Mouse (Mus musculus) frontal cortex, postnatal 10 days (tissue): ENCODE results near the gene Lrrc49.
A peak's percentile ranks its signal among the peaks of the same experiment; 100 is the strongest.

Source experiments
- DNase-seq, 2 experiments: peaks; one replicate each; pipeline ENCODE4 v3.0.0; 2022; ENCODE audit warnings: low spot score in 2 of 2, mixed read lengths in 1 of 2

Lrrc49 gene

DNA sequence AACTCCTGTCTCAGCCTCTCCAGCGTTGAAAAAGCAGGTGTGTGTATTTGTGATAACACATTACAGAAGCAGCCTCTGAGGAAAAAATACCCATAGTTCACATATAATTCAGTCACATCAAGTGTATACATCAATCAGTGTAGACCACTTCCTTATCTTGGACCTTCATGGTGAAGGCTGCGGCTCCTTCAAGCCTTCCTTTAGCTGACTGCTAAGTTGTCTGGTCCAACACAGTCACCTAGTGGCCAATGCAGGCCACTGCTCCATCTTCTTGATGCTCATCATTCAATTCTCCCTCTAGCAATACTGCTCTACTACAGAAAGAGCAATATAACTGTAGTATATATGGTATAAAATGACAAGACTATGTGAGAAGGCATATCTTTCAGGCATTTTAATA is 88.5 kb downstream of the Lrrc49 start:
- DNase-seq: peak in 1 of 2 experiments; percentile 24

DNA sequence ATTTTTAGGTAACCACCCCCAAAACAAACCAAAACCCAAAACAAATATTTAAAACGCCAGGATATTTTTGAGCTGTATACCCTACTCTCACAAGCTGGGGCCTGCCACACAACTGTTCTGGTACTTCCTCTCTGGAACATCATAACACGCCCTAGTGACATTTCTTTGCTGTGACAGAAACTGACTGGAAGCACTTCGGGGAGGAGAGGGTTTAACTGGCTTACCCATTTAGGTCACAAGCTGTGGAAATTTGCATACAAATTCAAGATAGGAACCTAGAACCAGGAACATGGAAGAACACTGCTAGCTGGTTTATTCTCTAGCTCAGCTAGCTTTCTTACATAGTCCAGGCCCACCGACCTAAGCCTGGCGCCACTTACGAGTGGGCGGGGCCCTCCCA is 92.6 kb downstream of the Lrrc49 start:
- no peak for DNase-seq

DNA sequence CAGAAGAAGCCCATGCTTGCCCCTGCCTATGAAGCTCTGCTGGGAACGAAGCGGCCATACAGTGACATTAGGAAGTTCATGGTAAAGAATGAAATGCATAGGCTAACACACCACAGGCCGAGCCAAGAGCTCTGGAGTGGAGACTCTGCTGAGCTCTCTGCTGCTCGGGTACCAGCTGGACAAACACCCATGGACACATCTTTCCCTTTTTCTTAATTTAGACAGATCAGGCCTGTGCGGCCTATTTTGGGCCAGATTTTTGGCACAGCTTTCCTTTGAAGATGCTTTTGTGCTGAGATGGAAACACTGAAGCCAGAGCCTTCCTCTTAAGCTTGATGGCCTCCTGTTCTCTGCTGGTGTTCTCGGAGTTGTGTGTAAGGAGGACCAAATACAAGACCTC is 95.0 kb downstream of the Lrrc49 start:
- no peak for DNase-seq

DNA sequence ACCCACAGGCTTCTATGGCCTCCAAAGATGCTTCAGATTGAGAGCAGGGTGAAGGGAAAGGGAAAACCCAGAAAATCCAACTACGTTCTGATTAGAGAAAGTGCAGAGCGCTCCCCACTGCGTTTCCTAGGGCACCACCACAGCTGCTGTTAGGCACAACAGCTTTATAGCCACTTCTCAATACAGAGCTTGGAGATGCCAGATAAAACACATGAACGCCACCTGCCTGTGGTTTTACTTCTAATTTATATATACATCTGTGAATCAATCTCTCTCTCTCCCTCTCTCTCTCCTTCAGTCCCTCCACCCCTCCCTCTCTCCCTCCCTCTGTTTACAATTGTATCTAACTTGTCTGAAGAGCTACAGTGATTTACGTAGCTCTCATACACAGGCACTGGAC is 95.6 kb downstream of the Lrrc49 start:
- DNase-seq: no peak

DNA sequence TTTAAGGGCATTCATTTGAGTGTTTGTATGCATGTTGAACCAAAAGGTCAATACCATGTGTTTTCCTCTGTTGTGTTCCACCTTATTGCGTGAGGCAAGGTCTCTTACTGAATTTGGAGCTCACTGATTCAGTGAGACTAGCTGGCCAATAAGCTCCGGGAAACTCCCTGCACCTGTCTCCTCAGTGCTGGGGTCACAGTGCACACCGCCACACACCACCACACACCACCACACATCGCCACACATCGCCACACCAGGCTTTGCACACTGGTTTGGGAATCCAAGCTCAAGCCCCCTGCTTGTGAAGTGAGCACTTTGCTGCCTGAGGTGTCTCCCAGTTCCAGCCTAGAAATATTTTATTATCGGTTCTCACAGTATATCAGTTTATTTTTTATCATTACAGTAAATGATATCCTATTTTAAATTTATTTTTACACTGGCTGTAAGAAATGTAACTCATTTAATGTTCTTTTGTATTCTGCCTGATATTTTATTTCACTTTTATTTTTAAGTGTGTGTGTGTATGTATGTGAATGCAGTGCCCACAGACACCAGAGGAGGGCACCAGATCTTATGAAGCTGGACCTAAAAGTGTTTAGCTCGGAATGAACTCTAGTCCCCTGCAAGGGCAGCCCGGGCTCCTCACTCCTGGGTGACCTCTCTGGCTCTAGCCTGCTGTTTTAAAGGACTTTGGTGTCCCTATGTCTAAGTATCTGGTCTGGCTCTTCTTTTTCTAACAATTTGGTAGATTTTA is 96.9 kb downstream of the Lrrc49 start:
- DNase-seq: no peak

DNA sequence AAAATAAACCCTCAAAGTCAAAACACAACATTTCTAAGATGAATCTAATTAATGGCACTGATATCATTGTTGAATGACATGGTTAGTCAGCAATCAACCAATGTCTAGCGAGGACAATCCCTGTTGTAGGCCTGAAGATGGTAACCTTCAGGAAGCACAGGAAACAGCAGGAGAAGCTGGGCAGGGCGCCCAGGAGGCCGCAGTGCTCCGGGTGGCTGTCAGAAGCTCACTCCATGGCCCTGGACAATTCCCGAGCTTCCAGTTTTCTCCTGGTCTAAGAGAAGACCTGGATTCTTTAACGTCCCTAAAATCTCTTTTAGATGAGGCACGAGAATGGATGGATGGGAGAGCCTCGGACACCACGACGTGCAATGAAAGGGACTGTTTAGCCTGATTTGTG is 99.0 kb downstream of the Lrrc49 start:
- DNase-seq: no peak

DNA sequence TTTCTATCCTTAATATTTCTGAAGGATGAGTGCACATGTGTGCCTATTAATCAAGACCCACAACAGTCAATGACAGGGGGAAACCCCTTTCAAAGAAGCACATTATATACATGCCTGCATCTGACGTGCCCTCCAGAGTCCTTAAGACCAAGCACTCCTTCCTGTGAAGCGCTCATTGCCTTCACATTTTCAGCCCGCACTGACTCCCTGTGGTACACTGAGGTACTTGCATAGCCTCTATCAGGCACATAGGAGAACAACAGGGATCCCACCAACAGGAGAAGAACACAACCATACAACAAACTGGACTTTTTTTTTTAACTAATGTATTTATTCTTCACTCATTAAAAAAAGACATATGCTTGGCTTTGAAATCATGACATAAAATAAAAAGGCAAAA is 101.0 kb downstream of the Lrrc49 start:
- DNase-seq: no peak

DNA sequence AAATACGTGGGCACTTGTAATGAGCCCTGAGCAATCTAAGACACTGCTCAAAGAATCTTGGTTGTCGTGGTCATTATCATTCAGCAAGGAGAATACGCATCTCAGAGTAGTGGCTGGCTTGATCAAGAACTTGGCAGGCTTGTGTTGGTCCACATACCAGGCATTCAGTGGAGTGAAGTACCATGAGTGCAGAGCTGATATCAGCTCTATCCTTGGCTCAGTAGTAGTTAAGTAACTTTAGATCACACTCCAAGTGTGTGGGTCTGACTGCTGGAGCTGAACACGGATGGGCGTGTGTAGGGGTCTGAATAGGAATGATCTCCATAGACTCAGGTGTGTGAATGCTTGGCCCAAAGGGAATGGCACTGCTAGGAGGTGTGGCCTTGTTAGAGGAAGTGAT is 102.8 kb downstream of the Lrrc49 start:
- no peak for DNase-seq

DNA sequence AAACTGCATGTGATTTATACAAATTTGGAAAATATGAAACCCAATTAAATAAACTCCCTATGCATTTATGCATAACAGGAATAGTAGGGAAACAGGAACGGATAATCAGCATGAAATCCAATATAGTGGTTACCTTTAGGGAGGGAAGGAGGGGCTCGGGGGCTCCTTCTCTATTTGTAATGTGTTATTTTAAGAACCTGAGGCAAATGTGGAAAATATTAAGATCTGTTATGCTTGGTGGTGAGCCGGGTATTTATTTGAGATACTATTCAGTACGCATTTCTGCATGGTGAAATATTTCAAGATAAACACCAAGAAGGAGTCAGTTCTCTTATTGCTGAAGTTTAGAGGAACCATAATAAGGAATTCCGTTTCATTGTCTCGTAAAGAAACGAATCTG is 105.4 kb downstream of the Lrrc49 start:
- DNase-seq: no peak

DNA sequence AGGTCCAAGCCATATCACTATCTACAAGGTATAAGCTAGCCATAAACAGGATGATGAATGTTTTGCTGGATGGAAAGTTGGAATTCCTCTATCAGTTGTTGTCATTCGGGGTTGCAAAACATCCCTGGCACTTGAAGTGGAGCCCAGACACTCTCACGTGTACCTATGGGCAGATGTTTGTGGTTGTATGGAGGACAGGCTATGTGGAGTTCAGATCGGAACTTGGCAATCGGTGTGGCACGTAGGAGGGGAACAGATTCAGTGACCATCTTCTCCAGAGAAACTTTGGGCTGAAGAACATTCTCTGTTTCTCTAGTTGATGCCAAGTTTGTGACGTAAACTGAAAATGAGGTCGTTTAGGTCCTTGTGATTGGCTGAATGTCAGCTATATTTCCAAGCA is 114.9 kb downstream of the Lrrc49 start:
- no peak for DNase-seq

DNA sequence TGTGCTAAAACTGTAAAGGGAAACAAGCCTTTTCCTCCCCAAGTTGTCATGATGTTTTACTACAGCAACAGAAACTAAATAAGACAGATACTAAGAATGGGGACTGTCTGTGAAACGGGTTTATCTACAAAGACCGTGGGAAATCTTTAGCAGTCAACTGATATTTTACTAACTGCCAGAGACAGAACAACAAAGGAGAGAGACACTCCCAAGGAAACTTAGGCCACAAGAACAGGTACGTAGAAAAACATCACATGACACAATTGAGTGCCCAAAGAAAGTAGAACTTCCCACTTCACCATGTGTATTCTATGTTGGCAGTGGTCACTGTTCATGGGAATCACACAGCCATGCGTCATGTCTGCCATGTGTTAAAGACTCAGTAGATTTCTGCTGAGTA is 116.2 kb downstream of the Lrrc49 start:
- DNase-seq: no peak

DNA sequence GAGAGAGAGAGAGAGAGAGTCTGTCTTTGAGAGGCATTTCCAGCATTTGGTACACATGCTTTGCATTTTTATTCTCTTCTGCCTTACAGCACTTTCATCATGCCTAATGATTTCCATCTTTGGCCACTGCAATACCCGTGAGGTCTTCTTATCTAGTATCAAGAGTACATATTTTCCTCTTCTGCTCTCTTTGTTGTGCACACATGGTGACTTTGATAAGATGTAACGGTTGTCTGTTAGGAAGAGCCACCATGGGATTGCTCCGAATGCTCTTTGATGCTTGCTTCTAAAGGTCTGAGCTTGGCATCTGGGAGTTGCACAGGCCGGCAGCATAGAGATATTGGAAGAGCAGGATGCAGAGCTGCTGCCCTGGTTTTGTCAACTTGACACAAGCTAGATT is 116.9 kb downstream of the Lrrc49 start:
- no peak for DNase-seq

DNA sequence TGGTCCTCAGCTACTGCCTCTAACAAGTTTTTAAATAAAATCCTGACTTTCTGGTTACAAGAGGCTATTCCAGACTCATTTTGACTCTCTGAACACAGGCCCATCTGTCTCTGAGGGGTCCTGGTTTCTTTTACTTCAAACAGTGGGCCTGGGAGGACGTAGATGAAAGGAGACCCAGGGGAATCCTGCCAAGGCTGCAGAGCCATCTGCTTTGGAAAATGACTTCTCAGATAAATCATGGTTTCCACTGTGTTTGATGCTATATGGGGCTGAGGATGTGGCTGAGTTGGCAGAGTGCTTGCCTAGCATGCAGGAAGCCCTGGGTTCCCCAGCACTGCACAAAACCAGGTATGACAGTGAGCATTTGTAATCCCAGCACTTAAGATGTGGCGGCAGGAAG is 118.6 kb downstream of the Lrrc49 start:
- no peak for DNase-seq

DNA sequence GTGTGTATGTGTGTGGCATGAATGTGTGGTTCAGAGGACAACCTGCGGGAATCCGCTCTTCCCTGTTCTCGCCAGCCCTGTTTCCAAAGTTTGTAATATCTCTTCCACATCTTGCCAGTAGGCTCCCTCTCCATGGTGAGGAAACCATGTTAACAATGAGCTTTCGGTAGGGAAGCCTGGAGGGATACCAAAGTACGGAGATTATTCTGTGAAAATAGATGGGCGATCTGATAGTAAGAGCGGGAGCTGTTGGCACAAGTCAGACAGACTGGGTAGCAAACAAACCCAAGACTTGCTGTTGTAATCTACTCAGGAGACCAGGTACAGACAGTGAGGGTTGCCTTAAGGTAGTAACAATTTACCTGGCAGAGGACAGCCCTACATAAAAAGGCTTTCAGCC is 124.1 kb downstream of the Lrrc49 start:
- no peak for DNase-seq

DNA sequence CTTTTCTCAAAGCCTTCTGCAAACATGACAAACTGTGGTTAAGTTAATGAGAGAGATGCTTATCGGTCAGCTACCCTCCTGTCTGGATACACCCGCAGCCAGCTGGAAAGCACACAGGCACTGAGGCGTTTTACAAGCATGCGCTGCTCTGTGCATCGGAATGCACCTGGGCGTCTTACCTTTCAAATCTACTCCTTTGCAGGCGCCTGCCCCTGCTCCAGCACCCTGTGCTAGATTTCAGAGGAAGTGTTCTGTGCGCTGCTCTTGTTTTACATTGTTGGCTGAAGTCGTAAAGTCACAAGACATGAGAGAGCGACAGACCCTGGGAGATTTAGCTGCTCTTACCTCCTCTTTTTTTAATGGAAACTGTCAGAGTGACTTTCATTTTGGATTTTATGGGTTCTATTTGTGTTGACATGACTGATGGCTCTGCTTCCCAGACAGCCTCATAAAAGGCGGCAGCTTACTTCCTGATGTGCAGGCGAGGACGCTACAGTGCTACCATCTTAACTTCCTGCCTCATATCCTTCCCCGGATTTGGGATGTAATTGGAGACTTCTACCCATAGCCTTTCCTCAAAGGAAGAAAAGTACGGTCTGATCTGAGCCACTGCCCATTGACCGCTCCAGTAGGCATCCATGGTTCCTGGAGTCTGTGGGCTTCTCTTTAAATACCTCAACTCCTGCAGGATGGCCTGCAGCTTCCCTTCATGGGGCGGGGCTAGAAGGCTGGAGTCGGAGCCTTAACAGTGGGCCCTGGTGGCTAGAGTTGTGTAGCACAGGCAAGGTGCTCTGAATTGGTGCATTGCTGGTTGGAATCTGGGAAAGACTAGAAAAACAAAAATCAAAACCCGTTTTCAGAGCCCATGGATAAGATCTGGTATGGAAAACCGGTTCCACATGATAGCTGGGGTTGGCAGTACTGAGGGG is 125.3 kb downstream of the Lrrc49 start:
- no peak for DNase-seq

DNA sequence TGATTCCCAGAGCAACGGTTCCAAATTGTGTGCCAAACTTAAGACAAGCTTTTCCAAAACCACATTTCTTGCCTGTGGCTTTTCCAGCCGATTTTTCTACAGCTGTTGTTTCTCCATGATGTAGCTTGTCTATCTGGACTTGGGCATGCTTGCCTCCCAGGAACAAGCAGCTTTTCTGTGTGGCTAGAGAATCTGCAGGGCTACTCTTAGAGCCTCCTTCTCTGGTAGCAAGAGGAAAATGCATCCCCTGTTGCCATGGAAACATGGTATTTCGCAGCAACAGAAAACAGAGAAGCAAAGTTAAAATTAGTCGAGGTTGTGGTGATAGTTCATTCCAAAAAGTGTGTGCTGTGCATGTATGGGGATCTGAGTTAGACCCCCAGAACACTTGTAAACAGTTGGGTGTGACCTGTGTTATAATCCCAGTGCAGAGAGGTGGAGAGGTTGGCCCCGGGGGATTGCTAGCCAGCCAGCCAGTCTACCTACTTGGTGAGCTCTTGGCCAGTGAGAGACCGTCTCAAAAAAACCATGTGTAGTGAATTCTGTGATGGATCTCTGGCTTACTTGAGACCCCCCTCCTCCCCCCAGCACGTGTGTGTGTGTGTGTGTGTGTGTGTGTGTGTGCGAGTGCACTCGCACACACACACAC is 126.2 kb downstream of the Lrrc49 start:
- DNase-seq: peak in 1 of 2 experiments; percentile 20

DNA sequence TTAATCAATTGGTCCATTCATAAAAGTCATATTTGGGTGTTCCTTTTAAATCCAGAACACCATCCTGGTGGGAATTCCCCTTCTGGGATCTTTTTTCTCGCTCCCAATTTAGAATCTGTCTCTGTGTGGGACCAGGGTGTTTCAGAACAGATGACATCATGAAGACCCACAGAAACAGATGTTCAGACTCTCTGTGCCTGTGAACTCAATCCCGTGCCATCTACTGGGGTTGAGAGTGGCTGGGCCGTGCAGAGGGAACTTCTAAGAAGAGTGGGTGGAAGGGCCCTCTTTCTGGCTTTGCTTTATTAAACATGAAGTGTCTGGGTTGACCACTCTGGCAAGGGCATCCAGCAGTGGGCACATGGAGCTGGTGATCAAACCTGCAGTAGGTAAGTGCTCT is 129.5 kb downstream of the Lrrc49 start:
- no peak for DNase-seq

DNA sequence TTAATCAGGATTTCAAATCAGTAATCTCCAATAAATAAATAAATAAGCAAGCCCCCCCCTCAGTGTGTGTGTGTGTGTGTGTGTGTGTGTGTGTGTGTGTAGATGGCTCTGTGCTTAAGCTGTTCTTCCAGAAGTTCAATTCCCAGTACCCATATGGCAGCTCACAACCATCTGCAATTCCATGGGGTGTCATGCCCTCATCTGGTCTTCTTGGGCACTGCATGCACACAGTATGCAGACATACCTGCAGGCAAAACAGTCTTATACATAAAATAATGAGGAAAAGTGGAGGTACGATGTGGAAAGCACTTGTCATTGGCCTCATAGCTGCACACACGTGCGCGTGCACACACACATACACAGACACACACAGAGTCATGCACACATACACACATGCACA is 136.7 kb downstream of the Lrrc49 start:
- DNase-seq: no peak

DNA sequence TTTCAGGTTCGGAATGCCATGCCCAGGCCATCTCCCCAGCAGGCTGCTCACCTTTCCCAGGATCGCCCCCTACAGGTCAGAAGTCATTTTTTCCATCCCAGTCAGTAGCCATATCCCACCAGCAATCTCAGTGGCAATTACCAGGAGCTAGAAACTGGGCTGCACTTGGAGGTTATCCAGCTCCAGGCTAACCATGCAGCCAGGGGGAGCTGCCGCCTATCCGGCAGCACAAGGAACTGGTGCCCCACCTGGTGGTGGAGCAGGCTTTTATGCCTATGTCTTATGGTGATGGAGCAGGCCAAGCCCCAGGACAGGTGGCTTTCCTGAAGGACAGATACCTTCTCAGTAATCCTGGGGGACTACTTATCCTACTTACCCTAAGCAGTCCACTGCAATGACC is 139.8 kb downstream of the Lrrc49 start:
- peak in 1 of 2 experiments; percentile 32 for DNase-seq

DNA sequence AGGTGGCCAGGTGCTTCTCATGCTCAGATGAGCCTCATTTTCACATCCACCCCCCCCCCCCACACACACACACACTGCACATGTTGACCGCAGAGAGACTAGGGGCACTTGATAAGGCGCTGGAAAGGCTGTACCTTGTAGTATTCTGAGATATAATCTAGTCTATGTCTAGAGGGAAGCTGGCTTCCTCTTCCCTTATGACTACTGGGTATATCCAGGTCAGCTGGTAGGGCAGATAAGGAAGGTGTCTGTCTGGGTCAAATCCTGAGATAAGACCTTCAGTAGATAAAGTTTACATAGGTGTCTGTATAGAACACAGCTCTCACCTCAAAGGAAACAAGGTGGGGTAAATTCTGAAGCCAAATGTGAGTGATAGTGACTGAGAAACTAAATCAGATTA is 141.8 kb downstream of the Lrrc49 start:
- no peak for DNase-seq

DNA sequence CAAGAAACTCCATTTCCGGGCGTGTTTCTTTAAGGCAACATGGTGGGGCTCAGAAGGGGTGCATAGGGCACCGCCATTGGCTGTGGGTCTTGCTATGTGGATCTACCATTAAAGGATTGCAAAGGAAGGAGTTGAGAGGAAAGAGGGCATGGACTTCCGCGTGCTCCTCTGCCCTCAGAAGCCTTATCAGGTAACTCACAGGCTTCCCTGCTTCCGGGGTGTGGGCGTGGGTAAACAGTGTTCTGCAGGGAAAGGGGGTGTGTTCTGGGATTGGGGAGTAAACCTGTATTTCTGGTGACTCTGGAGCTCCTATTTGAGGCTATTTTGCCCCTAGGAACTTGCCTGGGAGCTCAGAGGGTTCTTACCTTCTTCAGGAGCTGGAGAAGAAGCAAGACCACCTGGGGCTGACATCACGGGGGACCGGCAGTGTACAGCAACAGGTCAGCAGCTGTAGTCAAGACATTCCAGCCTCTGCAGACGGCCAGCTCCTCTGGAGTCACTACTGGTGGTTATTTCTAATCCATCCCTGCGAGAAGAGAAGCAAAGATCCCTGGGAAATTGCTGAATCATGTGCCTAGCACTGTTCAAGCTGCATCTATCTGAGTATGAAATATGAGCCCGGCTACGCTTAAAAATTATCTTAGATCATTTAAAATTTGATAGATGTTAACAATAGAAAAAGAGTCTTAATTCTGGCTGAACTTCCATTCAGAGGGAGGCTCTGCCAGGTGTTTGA is 142.4 kb downstream of the Lrrc49 start:
- DNase-seq: no peak
